Mouse (Mus musculus) adrenal gland, postnatal 4 days (tissue): ENCODE measurements at regions not wholly inside any gene's neighbourhood (a gene's known extent, or its start where the extent isn't known, plus 50 kb on each side); places are given as distances from the start of the nearest gene placed in this dataset.
"Not testable (repeated sequence)": the region's sequence is repeated elsewhere in the genome, so short reads cannot be mapped to it uniquely, and the experiment has no call there.

Source experiments
- DNase-seq, 2 experiments: peaks; one replicate each; pipeline ENCODE4 v3.0.0; 2021 to 2022; ENCODE audit warnings: low spot score in 2 of 2, mixed read lengths in 2 of 2

DNA sequence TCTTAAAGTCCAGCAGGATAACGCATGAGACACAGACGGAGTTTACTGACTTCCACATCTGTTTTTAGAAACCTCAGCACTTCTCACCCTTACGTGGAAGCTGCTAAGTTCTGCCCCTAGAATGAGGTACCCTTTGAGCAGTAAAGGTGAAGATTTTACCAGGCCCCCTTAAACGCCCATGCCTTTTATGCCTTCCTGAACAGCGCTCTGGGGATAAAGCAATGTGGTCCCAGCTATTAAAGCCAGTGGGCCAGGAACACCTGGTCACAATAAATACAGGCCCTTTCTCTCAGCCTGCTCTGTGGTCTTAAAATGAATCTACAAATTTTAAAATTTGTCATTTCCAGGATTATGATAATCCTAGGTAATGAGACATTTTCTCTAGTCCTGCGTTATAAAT lies 57.9 kb downstream of the Llph start:
- DNase-seq = no peak

DNA sequence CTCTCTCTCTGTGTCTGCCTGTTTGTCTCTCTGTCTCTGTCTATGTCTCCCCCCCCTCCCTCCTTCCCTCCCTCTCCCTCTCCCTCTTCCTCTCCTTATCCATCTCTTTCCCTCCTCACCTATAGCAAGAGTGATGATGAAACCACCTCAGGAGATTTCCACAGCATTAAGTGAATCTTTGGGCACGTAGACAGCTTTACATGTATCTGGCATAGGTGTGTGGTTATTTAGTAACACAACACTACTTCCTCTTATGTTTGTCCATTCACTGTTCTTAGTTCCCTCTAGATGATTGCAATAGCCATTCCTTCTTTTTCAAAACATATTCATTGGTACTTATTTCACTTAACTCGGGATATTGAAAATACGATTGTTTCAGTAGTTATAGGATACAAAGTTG lies 65.0 kb downstream of the Llph start:
- DNase-seq = no peak

DNA sequence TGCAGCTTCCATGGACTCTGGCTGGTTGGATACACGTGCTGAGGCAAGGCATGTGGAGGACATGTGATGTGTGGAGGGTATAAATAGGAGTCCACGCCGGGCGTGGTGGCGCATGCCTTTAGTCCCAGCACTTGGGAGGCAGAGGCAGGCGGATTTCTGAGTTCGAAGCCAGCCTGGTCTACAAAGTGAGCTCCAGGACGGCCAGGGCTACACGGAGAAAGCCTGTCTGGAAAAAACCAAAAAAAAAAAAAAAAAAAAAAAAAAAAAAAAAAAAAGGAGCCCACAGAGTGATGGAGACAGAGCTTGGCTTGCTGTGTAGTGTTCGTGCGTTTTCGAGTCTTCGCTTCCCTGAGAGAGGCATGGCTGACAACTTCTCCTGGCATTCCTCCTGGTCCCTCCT lies 66.5 kb downstream of the Llph start:
- DNase-seq = not testable (repeated sequence)

DNA sequence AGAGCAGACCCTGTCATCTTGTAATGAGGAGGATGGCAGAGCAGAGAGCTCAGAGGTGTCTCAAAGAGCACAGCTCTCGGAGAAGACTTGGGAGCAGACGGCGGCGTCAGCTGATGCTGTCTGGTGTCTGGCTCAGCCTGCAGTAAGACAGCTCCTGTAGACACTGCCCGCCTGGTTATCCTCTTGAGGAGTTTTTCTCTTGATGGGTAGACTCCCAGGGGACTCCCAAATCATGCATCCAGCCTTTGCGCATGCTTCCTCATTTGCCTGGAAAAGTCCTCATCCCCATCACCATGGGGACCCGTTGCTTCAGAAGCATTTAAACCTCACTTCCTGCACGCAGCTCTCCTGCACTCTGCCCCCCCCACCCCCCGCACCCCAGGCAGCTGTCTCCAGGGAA lies 67.6 kb downstream of the Llph start:
- DNase-seq = no peak

DNA sequence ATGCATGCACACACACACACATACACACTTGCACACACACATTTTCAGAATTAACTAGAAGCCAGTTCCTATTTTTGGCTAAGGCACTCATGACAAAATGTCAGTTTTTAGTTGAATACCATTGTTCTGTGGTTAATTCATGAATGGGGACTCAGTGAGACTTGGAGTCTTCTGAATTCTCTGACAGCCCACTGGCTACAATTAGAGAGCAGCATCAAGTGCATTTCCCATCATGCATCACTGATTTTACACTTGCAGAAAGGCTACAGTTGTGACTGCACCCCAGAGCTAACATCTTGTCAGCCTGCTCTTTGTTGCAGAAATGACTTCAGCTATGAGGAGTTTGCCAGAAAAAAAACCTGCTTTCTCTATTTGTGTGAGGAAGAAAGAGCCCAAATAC lies 70.4 kb downstream of the Llph start:
- DNase-seq = no peak

DNA sequence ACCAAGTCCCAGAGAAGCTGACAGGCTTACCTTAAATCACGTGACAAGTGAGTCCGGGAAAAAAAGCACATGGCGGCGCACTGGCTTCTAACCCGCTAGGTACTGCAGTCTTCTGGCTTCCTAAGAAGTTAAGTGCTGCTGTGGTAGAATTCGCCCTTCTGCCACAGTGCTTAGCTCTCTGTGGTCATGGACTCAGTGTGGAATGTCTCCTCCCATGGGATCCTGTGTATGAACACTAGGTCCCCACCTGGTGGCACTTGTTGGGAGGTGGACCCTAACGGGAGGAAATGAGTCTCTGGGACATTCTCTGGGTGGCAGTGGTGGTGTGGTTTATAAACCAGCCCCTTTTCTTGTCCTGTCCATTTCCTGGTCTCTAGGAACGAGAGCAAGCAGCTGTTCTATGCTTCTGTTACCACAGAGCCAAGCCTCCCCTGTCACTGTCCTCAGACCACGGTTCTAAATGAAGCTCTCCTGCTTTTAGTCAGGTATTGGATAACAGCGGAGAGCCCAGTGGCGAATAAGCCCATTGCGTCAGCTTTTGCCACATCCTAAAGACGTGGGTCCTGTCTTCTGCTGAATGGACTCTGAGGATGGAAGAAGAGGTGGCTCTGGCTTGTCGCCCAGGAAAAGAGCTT lies 71.5 kb downstream of the Llph start:
- DNase-seq = no peak

DNA sequence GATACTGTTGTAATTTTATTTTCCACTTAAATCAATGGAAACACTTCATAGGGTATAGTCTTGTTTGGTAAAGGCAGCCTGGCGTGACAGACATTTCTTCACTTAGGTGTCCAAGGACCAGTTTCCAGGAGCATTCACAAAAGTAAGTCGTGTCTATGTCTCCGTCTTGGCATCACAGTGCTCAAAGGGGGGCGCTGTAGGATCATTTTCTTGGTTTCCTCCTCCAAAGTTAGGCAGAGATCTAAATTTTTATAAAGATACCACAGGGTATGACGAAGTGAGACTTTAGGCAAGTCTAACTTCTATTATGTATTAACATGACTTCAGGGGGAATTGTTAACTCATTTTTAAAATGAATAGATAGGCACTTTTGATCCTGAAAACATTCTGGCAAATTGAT lies 79.1 kb downstream of the Llph start:
- peak; percentile 17 to 24 for DNase-seq

DNA sequence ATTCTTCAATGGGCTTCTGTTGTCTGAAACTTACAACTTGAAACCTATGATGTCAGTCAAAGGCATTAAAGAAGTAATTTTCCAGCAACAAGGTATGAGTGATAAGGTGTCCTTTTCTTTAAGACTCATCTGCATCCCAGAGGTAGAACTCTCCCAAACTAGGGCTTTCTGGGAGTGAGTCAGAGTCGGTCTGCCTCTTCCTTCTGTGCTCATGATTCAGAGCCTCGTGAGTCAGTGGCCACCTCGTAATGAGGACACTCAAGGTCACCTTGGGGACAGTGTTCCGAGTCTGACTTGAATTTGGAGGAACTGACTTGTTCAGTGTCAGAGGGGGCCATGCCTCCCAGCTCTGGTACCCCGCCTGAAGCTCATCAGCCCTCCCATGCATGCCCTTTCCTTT lies 81.8 kb downstream of the Llph start:
- DNase-seq = peak in 1 of 2 experiments; percentile 7
